Mouse (Mus musculus): ENCODE data around the gene Trank1.

- TF ChIP-seq CHD2 (IDR thresholded peaks at IDR 0.05; ENCODE audit: low read depth, low read length) (no peak), ZC3H11A (IDR thresholded peaks at IDR 0.05; ENCODE audit: borderline replicate concordance, low read depth, low read length) (no peak), HCFC1 (IDR thresholded peaks at IDR 0.05; ENCODE audit: borderline replicate concordance, insufficient read depth, low read length) (no peak), ZNF384 (IDR thresholded peaks at IDR 0.05; ENCODE audit: low read depth, low read length) (no peak)
Measured at GRCm38 (mm10) chr9:111302196-111302831, 9.2 kb upstream of the Trank1 start.

All from ES-E14 (cell line).